Mouse (Mus musculus): ENCODE measurements around the gene Zfp358.

GRCm38 (mm10) chr8:3485192-3485591, 7.7 kb upstream of the Zfp358 start:
- TF ChIP-seq POLR2A (IDR thresholded peaks at IDR 0.05; ENCODE audit: borderline replicate concordance, control insufficient read depth, low read depth, low read length) (no peak), CTCF (IDR thresholded peaks at IDR 0.05; ENCODE audit: control insufficient read depth, insufficient read depth, low read length) (no peak)
